Mouse (Mus musculus) heart, embryonic 12.5 days (tissue): Measurements from ENCODE around the gene Ppp2r5b. TPM values are rescaled to one million over a fixed set of nuclear protein-coding genes. Genes with fewer than 3 reads are reported as not detected.

Experiments used
- ATAC-seq: fragments of 200-750 bp; cut with Nextera tagmentation; 2 replicates; pipeline ENCODE4 v1.8.0; 2017; ENCODE audit warnings: moderate TSS enrichment, moderate library complexity; ENCODE audit not compliant: insufficient number of reproducible peaks, low FRiP score
- H3K27ac ChIP-seq: fragments of 300-500 bp; sonication (generic); 2 replicates; pipeline ENCODE4 v1.5.1; 2016; ENCODE audit warnings: mild to moderate bottlenecking, moderate library complexity; ENCODE audit not compliant: poor library complexity, severe bottlenecking
- H3K27me3 ChIP-seq: fragments of 300-500 bp; sonication (generic); replicated peaks from 2 replicates; pipeline ENCODE4 v1.6.1; 2016; ENCODE audit warnings: mild to moderate bottlenecking, moderate library complexity
- H3K36me3 ChIP-seq: fragments of 300-500 bp; sonication (generic); 2 replicates; pipeline ENCODE4 v1.6.1; 2016; ENCODE audit warnings: mild to moderate bottlenecking, moderate library complexity
- H3K4me1 ChIP-seq: fragments of 300-500 bp; sonication (generic); replicated peaks from 2 replicates; pipeline ENCODE4 v1.6.1; 2016; ENCODE audit warnings: mild to moderate bottlenecking
- H3K4me2 ChIP-seq: fragments of 300-500 bp; sonication (generic); 2 replicates; pipeline ENCODE4 v1.6.1; 2016; ENCODE audit warnings: mild to moderate bottlenecking, moderate library complexity
- H3K4me3 ChIP-seq: fragments of 300-500 bp; sonication (generic); 2 replicates; pipeline ENCODE4 v1.5.1; 2016; ENCODE audit warnings: mild to moderate bottlenecking
- H3K9ac ChIP-seq: fragments of 300-500 bp; sonication (generic); 2 replicates; pipeline ENCODE4 v1.6.1; 2016; ENCODE audit warnings: mild to moderate bottlenecking, moderate library complexity
- H3K9me3 ChIP-seq: fragments of 300-500 bp; sonication (generic); replicated peaks from 2 replicates; pipeline ENCODE4 v1.6.1; 2016; ENCODE audit warnings: mild to moderate bottlenecking, moderate library complexity
- WGBS: fragments of 180-500 bp; shearing (Covaris S2); methylation state at CpG from one replicate; pipeline ENCODE4 v1.1.7; 2016; 5-methylcytosine and 5-hydroxymethylcytosine counted together
- polyA plus RNA-seq: library from polyadenylated mRNA; unstranded; fragments of >200 nt; fragmentation: Nextera tagmentation; extraction: Ambion mirVana; gene quantifications from 2 replicates; pipeline ENCODE4 v1.2.1, GENCODE M21; 2016

Ppp2r5b gene
- polyA plus RNA-seq, 1 experiment from 2014 or later = 31.0 TPM

DNA sequence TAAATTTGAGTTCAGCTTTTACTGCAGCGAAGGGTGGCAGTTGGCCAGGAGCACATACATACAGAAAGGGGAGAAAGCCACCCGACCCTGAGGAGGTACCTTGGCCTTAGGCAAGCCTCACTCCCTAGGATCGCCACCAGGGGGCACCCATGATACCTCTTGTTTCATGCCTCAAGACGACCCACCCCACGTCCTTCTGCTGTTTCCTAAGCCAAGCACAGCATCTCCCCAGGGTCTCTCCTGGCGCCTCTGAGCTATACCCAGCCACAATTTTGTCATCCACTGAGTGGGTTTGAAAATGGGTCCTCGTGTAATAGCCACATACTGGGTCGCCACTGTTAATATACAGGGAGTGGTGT lies 32.5 kb upstream of the Ppp2r5b start:
- Histone ChIP-seq H3K27ac (no peak overlapping the region), H3K9ac (no peak overlapping the region), H3K9me3 (no peaks in the 10 kb centered on the region), H3K4me2 (no peak overlapping the region), H3K4me1 (no peaks in the 10 kb centered on the region), H3K36me3 (no peaks in the 10 kb centered on the region), H3K4me3 (no peak overlapping the region), H3K27me3 (0 out of 2 replicates have a peak, but pooled peaks cover 7% of the 10 kb centered on the region)
- peak; percentile 64; the same call in 1 of the 2 replicates for ATAC-seq
- WGBS = 13% methylated on average over 8 of the region's 8 CpGs

DNA sequence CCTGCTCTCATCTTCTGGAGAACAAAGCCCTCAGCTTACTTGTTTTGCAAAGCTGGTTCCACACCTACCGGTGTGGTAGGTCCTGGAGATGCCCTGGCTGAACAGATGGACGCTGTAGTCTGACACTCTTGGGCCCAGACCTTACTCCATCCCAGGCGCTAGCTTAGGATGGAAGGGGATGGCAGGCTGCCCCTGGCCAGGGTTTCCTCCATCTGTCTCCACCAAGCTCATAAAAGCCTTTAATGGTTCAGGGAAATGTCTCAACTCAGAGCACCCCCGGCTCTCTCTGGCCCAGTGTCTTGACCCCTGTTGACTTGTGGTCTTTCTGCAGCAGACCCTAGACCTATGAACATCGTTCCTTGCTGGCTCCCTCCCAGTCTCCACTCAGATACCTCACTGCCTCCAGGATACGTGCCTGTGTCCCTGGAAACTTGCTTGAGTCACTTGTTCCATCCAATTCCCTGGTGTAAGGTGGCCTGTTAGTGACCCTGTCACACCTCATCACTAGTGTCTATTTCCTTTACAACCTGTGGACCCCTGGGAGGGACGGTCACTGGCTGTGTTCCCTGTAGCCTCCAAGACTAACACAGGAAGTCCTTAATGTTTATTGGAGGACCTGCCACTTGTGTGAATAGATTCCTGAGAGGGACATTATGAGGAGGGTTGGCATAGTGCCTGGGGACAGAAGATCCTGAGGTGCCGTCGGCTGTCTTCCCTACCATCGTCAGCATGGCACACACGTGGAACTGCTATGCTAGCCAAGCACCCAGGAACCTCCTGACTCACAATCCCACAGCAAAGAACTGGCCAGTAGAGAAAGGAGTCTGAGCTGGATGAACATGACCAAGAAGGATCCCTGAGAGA lies 31.9 kb upstream of the Ppp2r5b start:
- Histone ChIP-seq H3K9ac (no peak overlapping the region), H3K27me3 (0 out of 2 replicates have a peak, but pooled peaks cover 7% of the 10 kb centered on the region), H3K27ac (no peak overlapping the region), H3K4me2 (no peak overlapping the region), H3K9me3 (no peaks in the 10 kb centered on the region), H3K4me3 (no peak overlapping the region), H3K36me3 (no peaks in the 10 kb centered on the region), H3K4me1 (no peaks in the 10 kb centered on the region)
- WGBS = 63% methylated on average over 11 of the region's 11 CpGs
- peak; percentile 15; the same call in 1 of the 2 replicates for ATAC-seq

DNA sequence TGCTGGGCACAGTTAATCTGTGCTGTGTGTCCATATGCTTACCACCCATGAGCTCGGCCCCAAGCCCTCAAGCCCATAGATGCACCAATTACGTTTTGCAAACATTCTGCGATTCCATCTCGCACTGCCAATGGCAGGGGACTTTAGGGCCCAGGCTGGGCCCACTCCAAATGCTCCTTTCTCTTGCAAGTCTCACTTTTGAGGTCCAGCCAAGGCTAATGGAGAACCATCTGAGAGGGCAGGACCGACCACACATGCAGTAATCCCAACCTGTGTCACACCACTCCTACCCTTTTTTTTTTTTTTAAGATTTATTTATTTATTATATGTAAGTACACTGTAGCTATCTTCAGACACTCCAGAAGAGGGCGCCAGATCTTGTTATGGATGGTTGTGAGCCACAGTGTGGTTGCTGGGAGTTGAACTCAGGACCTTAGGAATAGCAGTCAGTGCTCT lies 30.1 kb upstream of the Ppp2r5b start:
- ATAC-seq = no peak
- WGBS = 60% methylated on average over 6 of the region's 6 CpGs
- Histone ChIP-seq H3K27me3 (0 out of 2 replicates have a peak, but pooled peaks cover 3% of the 10 kb centered on the region), H3K4me1 (no peaks in the 10 kb centered on the region), H3K4me3 (no peak overlapping the region), H3K9ac (no peak overlapping the region), H3K27ac (no peak overlapping the region), H3K9me3 (peaks cover 3% of the 10 kb centered on the region; the same call in 1 of the 2 replicates), H3K36me3 (peaks cover 17% of the 10 kb centered on the region), H3K4me2 (no peak overlapping the region)

DNA sequence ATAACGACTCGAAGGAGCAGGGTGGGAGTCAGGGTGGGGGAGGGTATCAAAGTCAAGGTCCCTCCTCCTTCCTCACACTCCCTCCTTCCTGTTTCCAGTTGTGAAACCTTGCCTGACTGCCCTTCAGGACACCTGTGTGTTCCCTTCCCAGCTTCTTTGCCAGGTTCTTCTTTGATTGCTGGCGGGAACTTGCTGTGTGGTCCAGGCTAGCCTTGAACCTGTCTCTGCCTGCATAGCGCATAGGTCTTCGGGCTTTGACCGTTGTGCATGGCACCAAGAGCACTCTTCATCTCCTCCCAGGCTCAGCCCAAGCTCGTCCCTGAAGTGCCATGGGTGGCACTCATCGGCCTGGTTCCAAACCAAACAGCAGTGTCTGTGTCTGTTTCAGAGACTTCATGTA lies 29.3 kb upstream of the Ppp2r5b start:
- Histone ChIP-seq H3K36me3 (peaks cover 25% of the 10 kb centered on the region), H3K27me3 (no peaks in the 10 kb centered on the region), H3K27ac (no peak overlapping the region), H3K9ac (no peak overlapping the region), H3K4me2 (no peak overlapping the region), H3K4me3 (no peak overlapping the region), H3K4me1 (no peaks in the 10 kb centered on the region), H3K9me3 (peaks cover 4% of the 10 kb centered on the region; the same call in 1 of the 2 replicates)
- WGBS = 80% methylated on average over 8 of the region's 8 CpGs
- no peak for ATAC-seq

DNA sequence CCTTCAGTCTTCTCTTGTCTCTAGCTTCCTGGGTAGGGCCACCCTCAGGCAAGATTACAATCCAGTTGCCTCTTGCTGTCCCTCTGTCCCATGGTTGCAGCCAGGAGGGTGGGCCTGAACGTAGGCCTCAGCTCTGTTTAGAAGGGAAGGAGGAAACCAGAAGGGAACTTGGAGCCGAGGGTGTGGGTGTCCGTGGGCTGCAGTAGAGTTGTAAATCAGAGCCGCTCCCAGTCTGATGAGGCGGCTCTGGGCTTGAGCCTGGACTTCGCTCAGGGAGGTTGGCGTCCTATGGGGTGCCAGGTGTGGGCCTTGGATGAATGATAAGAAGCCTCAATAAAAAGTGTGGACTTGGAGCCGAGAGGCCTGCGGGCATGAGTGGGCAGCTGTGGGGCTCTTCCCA lies 28.5 kb upstream of the Ppp2r5b start:
- H3K36me3 ChIP-seq = peaks cover 32% of the 10 kb centered on the region
- WGBS = 72% methylated on average over 9 of the region's 9 CpGs

DNA sequence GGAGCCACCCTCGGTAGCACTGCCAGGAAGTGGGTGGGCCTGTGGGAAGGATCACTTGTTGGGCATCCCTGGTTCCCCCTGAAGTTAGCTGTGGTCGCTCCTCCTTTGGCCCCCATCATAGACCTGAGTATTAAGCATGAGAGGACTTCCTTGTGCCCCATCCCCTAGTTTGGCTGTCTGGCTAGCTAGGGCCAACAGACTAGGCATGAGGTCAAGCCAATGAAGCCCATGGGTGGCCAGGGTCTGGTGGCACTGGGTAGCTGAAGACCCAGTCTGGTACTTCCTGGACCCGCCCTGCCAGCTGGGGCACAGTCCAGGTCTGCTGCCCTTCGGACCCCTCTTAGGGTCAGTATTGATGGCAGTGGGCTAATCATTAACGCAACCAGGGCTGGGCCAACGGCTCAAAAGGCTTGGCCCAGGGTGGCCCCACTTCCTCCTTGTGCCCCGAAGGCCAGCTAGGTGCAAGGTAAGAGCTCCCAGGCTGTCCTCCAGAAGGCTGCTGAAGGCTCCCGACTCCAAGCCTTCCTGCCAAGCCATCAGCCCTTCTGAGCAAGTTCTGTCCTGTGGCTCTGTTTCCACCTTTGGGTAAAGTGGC lies 27.3 kb upstream of the Ppp2r5b start:
- WGBS = 84% methylated on average over 8 of the region's 8 CpGs
- H3K4me3 ChIP-seq = no peak overlapping the region
- peaks cover 4% of the 10 kb centered on the region; the same call in 1 of the 2 replicates for H3K9me3 ChIP-seq
- H3K27me3 ChIP-seq = no peaks in the 10 kb centered on the region
- no peak overlapping the region for H3K27ac ChIP-seq
- no peak overlapping the region for H3K9ac ChIP-seq
- no peaks in the 10 kb centered on the region for H3K4me1 ChIP-seq
- peaks cover 44% of the 10 kb centered on the region for H3K36me3 ChIP-seq
- no peak overlapping the region for H3K4me2 ChIP-seq
- ATAC-seq = no peak

More for the DNA sequence above, 28.5 kb upstream of the Ppp2r5b start:
- Histone ChIP-seq H3K4me3 (no peak overlapping the region), H3K4me2 (no peak overlapping the region), H3K4me1 (no peaks in the 10 kb centered on the region), H3K9me3 (peaks cover 4% of the 10 kb centered on the region; the same call in 1 of the 2 replicates), H3K27me3 (no peaks in the 10 kb centered on the region), H3K27ac (no peak overlapping the region), H3K9ac (no peak overlapping the region)
- no peak for ATAC-seq

DNA sequence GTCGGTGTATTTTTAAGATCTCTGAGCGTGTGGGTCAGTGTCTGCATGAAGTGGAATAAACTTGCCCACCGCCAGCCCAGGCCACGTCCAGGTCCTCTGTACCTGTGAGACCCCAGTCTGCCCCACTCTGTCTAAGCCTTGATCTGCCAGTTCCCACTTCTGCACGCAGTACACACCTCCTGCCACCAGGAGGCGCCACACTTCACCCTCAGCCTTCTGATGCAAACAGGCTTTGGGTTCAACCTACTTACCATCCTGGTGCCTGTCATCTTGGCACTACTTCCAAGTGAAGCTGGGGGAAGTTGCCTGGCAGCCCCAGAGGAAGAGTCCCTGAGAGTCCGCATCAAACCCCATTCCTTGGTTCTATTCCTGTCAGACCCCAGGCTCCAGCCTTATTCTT lies 26.6 kb upstream of the Ppp2r5b start:
- Histone ChIP-seq H3K9ac (no peak overlapping the region), H3K36me3 (peaks cover 51% of the 10 kb centered on the region), H3K4me2 (no peak overlapping the region), H3K27me3 (no peaks in the 10 kb centered on the region), H3K4me3 (no peak overlapping the region), H3K27ac (no peak overlapping the region), H3K9me3 (peaks cover 4% of the 10 kb centered on the region; the same call in 1 of the 2 replicates), H3K4me1 (no peaks in the 10 kb centered on the region)
- 56% methylated on average over 7 of the region's 7 CpGs for WGBS
- ATAC-seq = no peak

DNA sequence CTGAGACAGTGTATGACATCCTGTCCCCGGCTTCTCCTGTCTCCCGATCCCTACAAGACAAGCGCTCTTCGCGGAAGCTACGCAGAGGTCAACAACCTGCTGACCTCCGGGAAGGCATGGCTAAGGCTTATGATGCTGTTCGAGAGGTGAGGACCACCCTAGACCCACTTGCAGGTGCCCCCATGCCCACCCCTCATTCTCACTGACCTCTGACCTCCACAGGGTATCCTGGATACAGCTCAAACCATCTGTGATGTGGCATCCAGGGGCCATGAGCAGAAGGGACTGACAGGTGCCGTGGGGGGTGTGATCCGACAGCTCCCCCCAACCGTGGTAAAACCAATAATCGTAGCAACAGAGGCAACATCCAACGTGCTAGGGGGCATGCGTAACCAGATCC lies 25.7 kb upstream of the Ppp2r5b start:
- peaks cover 4% of the 10 kb centered on the region; the same call in 1 of the 2 replicates for H3K9me3 ChIP-seq
- no peak overlapping the region for H3K4me2 ChIP-seq
- H3K36me3 ChIP-seq = peaks cover 60% of the 10 kb centered on the region
- no peak overlapping the region for H3K4me3 ChIP-seq
- H3K9ac ChIP-seq = no peak overlapping the region
- H3K27ac ChIP-seq = no peak overlapping the region
- no peak for ATAC-seq
- no peaks in the 10 kb centered on the region for H3K4me1 ChIP-seq
- no peaks in the 10 kb centered on the region for H3K27me3 ChIP-seq
- WGBS = 91% methylated on average over 14 of the region's 14 CpGs

DNA sequence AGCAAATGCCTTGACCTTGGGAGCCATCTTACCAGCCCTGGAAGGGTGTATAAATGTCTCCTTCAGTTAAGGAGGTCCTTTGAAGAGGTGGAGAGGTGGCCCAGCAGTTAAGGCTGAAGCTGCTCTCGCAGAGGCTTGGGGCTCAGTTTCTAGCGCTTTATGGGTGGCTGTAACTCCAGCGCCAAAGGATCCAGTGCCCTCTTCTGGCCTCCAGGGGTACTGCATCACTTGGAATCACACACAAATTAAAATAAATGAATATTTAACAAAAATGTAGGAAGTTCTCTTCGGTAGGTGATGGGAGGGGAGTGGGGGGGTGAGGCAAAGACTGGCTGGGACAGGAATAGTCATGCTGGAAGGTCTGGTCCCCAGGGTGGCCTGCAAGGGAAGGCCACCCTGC lies 25.3 kb upstream of the Ppp2r5b start:
- Histone ChIP-seq H3K9me3 (peaks cover 4% of the 10 kb centered on the region; the same call in 1 of the 2 replicates), H3K27ac (no peak overlapping the region), H3K4me1 (no peaks in the 10 kb centered on the region), H3K4me2 (no peak overlapping the region), H3K36me3 (peaks cover 64% of the 10 kb centered on the region), H3K27me3 (no peaks in the 10 kb centered on the region), H3K4me3 (no peak overlapping the region), H3K9ac (no peak overlapping the region)
- ATAC-seq = no peak
- WGBS = 78% methylated on average over 4 of the region's 4 CpGs

DNA sequence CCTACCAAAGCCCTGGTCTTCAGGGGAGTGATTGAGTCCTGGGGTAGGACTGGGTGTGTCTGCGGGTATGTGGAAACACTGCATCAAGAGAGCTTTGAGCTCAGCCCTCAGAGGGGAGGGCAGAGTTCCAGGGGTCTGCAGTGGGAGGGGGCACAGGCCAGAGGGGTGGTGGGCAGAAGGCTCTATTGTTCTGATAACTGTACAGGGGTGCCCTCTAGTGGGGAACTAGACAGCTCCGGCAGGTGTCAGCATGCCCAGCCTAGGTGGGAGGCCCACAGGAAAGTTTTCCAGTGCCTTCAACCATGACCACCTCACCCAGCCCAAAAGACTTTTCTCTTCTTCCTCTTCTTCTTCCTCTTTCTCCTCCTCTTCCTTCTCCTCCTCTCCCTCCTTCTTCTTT lies 24.8 kb upstream of the Ppp2r5b start:
- H3K36me3 ChIP-seq = peaks cover 69% of the 10 kb centered on the region
- WGBS = 79% methylated on average over 2 of the region's 2 CpGs
- no peak overlapping the region for H3K9ac ChIP-seq
- H3K4me3 ChIP-seq = no peak overlapping the region
- no peaks in the 10 kb centered on the region for H3K27me3 ChIP-seq
- no peaks in the 10 kb centered on the region for H3K4me1 ChIP-seq
- no peak for ATAC-seq
- H3K4me2 ChIP-seq = no peak overlapping the region
- H3K9me3 ChIP-seq = peaks cover 4% of the 10 kb centered on the region; the same call in 1 of the 2 replicates
- no peak overlapping the region for H3K27ac ChIP-seq

DNA sequence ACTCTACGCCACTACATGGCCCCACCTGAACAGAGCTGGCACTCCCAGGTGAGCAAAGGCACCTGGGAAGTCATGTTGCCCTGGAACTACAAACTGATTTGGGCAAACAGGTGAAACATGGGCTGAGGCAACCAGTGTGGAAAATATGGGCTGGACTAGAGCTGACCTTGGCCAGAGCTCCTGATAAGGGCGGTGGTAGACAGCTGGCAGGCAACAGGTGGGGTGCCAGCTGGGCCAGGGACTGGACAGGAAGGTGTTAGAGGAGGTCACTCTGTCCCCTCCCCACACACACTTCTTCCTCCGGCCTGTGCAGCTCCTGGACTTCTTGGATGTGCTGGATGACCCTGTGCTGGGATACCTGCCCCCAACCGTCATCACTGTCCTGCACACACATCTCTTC lies 17.3 kb upstream of the Ppp2r5b start:
- ATAC-seq = no peak
- Histone ChIP-seq H3K9ac (no peak overlapping the region), H3K4me3 (no peak overlapping the region), H3K27ac (no peak overlapping the region), H3K4me2 (no peak overlapping the region), H3K27me3 (no peaks in the 10 kb centered on the region), H3K9me3 (no peaks in the 10 kb centered on the region), H3K36me3 (peaks cover 93% of the 10 kb centered on the region), H3K4me1 (no peaks in the 10 kb centered on the region)
- 90% methylated on average over 4 of the region's 4 CpGs for WGBS
